Mouse (Mus musculus) erythroid progenitor cell, adult 5-6 weeks (primary cell): ENCODE measurements around the gene Spns2. TPM values are rescaled to one million over a fixed set of nuclear protein-coding genes. Genes with fewer than 3 reads are reported as not detected.

Experiments used
- ATAC-seq: replicated peaks from 2 replicates; pipeline ENCODE4 v1.8.0; 2016; ENCODE audit warnings: moderate number of reproducible peaks, mild to moderate bottlenecking, moderate TSS enrichment, inconsistent platforms; ENCODE audit not compliant: poor library complexity, low FRiP score, severe bottlenecking
- total RNA-seq, 2 experiments: library from RNA; stranded (forward) in 1 of 2; stranded (reverse) in 1 of 2; fragments of 150-400 nt in 1 of 2; fragments of 186-747, 209-891 nt in 1 of 2; gene quantifications; 2 replicates each; pipeline versions ENCODE4 v1.2.3 to v1.2.4; 2015 to 2017; ENCODE audit warnings: low replicate concordance in 2 of 2

Gene Spns2
- total RNA-seq, 2 experiments from 2014 or later: 5.0 TPM; not detected in 1

GRCm38 (mm10) chr11:72476074-72476625, 13.6 kb downstream of the Spns2 start:
- ATAC-seq: no peak

DNA sequence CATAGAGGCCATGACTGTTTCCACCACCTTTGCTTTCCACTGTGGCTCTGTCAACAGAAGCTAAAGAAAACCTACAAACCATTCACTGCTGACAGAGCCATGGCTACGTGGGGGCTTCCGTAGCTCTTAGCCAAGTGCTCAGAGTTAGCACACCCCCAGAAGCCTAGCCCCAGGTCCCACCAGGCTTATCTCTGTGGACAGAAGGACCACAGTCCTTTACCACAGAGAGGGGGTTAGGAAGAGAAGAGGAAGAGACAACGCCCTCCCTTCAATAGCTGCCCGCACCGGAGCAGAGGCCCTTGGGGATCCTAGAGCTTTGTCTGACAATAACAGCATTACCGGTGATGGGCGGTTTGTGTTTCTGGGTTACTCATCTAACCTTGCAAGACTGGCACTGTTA, 14.3 kb downstream of the Spns2 start:
- no peak for ATAC-seq

GRCm38 (mm10) chr11:72474926-72475325, 14.8 kb downstream of the Spns2 start:
- no peak for ATAC-seq

DNA sequence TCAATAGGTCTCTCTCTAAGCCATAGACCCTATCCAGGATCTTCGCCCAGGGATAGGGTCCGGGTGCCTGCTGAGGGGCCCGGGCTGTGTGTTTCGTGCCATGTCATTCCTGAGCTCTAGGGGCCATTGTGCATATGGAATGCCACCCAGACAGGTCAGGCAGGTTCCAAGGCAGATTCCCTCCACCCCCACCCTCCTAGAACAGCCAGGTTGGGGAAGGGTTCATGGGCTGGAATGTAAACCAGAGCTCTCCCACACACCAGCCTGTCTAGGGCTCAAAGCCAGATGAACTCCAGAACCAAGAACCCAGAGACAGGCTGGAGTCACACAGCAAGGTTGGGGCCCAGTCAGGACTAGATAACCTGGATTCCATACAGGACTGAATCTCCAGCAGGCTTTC, 16.2 kb downstream of the Spns2 start:
- no peak for ATAC-seq

GRCm38 (mm10) chr11:72471381-72471780, 18.3 kb downstream of the Spns2 start:
- ATAC-seq: no peak

- no peak for ATAC-seq
Observed at GRCm38 (mm10) chr11:72470004-72470403, 19.7 kb downstream of the Spns2 start.

- no peak for ATAC-seq
Observed at GRCm38 (mm10) chr11:72469217-72469616, 20.5 kb downstream of the Spns2 start.

DNA sequence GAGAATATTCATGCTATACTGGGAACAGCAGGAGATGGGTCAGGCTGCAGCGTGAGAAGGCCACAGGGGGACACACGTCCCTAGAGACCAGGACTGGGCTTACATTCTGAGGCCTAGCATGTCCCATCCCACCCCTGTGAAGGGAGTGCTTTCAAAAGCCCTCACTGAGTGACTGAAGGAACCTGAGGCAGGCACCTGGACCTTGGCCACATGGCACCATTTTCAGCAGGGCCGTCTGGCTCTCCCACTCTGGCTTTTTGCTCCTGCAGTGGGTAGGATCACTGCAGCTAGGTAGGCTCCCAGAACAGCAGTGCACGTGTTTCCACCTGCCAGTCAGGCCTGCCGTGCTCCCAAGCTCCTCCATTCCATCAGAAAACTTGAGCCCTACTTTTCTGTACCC, 21.2 kb downstream of the Spns2 start:
- ATAC-seq: no peak

- ATAC-seq: 0 out of 2 replicates have a peak, but pooled peaks have one; percentile 31
Observed at GRCm38 (mm10) chr11:72466694-72467507, 22.8 kb downstream of the Spns2 start.

DNA sequence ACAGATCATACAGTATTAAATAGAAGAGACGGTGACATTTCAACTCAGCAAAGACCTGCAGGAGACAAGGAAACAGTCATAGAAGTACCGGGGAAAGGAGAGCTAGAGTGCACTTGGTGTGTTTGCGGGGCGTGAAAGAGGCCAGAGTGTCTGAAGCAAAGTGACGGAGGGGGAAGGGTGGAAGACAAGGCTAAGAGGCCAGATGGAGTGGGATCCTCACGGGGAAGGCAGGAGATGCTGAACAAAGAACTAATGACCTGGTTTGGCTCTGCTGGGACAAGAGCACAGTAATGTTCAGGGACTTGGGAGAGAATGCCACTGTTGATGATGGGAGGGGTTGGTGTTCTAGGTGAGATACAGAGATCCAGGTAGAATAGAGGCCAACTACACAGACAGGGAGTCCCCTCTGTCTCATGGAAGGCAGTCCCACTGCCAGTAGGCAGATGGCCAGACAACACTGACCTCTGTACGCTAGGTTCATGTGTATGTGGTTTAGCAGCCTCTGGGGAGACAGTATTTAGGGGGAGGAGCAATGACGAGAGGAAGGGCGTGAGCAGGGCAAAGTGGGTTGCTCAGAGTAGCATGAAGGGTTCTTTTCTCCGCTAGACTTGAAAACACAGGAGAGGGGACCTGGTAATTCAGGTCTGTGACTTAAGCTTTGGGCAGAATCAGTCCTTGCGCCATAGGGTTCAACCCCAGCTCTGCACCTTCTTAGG, 23.6 kb downstream of the Spns2 start:
- no peak for ATAC-seq

DNA sequence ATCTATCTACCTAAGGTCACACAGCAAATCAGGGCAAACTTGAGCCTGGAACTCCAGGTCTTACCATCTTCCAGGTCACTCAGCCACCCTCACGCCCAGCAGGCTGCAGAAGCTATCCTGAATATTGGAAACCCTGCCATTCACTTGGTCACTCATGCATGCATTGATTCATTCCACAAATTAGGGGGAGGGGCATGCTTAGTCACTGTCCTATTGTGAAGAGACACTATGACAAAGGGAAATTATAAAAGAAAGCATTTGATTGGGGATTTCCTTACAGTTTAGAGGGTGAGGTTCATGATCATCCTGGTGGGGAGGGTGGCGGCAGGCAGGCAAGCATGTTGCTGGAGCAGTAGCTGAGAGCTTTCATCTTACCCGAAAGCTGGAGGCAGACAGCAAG, 24.9 kb downstream of the Spns2 start:
- no peak for ATAC-seq

GRCm38 (mm10) chr11:72461500-72461981, 28.2 kb downstream of the Spns2 start:
- ATAC-seq: no peak

- ATAC-seq: no peak
Observed at GRCm38 (mm10) chr11:72458502-72458901, 31.2 kb downstream of the Spns2 start.

DNA sequence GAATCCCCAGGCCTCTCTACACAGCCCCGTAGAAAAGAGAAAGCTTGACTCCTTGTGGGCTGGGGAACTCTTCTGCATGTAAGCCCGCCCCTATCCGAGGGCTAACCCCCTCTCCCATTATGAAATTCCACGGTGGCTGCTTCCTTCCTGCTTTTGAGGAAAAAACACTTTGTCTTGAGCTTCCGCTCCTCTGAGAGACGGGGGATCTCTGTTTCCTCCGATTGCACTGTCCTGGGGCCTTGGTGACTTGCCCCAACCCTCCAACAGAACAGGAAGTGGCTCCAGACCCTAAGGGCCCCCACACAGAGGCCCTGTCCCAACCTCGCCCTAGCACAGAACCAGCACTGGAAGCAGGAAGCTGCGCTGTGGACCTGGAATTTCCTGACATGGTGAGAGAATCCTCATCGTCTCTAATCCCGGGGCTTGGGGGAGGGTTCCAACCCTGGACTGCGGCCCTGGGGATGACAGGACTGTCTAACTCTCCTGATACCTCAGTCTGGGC, 31.7 kb downstream of the Spns2 start:
- ATAC-seq: no peak

- ATAC-seq: no peak
Observed at GRCm38 (mm10) chr11:72455694-72456093, 34.0 kb downstream of the Spns2 start.

- ATAC-seq: no peak
Observed at GRCm38 (mm10) chr11:72453105-72453953, 36.4 kb downstream of the Spns2 start.

DNA sequence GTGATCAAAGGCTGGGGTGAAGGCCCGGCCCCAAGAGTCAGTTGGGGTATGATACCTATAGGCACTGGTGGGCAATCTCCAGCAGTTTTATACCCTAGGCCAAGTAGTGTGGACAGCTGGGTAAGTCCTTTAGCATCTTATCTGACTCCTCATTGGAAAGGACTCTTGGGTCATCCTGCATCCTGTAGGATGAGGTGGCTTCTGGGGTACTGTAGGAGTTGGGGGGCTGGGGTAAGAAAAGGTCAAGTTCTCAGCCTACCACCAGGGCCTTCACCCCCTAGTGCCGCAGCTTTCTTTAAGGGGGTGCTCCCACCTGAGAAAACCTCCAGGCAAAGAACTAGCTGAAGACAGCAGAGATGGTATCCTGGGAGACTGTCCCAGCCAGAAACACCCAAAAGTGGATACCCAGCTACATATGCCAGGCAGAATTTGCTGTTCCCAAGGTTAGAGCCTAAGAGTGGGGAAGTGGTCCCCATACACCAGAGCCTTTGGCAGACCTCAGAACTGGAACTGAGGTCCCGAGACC, 37.5 kb downstream of the Spns2 start:
- no peak for ATAC-seq

- no peak for ATAC-seq
Observed at GRCm38 (mm10) chr11:72447475-72447874, 42.2 kb downstream of the Spns2 start.

GRCm38 (mm10) chr11:72446311-72447105, 43.2 kb downstream of the Spns2 start:
- ATAC-seq: no peak
